Mouse (Mus musculus): ENCODE data around the gene Hcst. TPM values are rescaled to one million over a fixed set of nuclear protein-coding genes. Genes with fewer than 3 reads are reported as not detected.
A peak's percentile ranks its signal among the peaks of the same experiment; 100 is the strongest.

Hcst gene
- not detected in 2 replicates for polyA plus RNA-seq (2014; fragmentation: Nextera tagmentation; extraction: Ambion mirVana)

- no peak within 1 kb of the TSS for H3K4me2 ChIP-seq (ENCODE audit: low read depth)
- H3K27me3 ChIP-seq (ENCODE audit: control insufficient read depth, insufficient read depth, low read length), result peaks cover 4% of the 10 kb centered on the region; the same call in 1 of the 2 replicates
- peaks cover 7% of the 10 kb centered on the region; the same call in 1 of the 2 replicates for H3K4me1 ChIP-seq (ENCODE audit: control insufficient read depth, insufficient read depth, low read length)
- DNase-seq (ENCODE audit: low spot score) (no peak), ATAC-seq (ENCODE audit: insufficient read depth, low FRiP score, low TSS enrichment) (no peak)
- H3K9ac ChIP-seq (ENCODE audit: low read length), result no peak within 1 kb of the TSS
- H3K9me3 ChIP-seq (ENCODE audit: control insufficient read depth, low read length), result no peaks in the 10 kb centered on the region
- no peak within 1 kb of the TSS for H3K27ac ChIP-seq (ENCODE audit: low read depth, low read length)
- H3K36me3 ChIP-seq (ENCODE audit: control insufficient read depth, insufficient read depth, low read length), result no peaks in the 10 kb centered on the region
- no peak within 1 kb of the TSS for H3K4me3 ChIP-seq (ENCODE audit: low read depth, low read length)
- WGBS, result 78% methylated on average over 10 of the region's 10 CpGs
Observed at GRCm38 (mm10) chr7:30419561-30420499, at the start of gene Hcst. Gene Hcst (minus strand): TSS chr7:30419854.

GRCm38 (mm10) chr7:30464816-30465300, 45.2 kb upstream of the Hcst start:
- DNase-seq (ENCODE audit: low spot score), result no peak
- H3K27me3 ChIP-seq (ENCODE audit: control insufficient read depth, insufficient read depth, low read length), result peaks cover 73% of the 10 kb centered on the region
- ATAC-seq (ENCODE audit: insufficient read depth, low FRiP score, low TSS enrichment), result no peak
- H3K4me2 ChIP-seq (ENCODE audit: low read depth), result no peak overlapping the region
- no peak overlapping the region for H3K9ac ChIP-seq (ENCODE audit: low read length)
- WGBS, result 14% methylated on average over 6 of the region's 6 CpGs
- H3K4me3 ChIP-seq (ENCODE audit: low read depth, low read length), result no peak overlapping the region
- no peaks in the 10 kb centered on the region for H3K9me3 ChIP-seq (ENCODE audit: control insufficient read depth, low read length)
- H3K27ac ChIP-seq (ENCODE audit: low read depth, low read length), result no peak overlapping the region
- H3K36me3 ChIP-seq (ENCODE audit: control insufficient read depth, insufficient read depth, low read length), result no peaks in the 10 kb centered on the region
- H3K4me1 ChIP-seq (ENCODE audit: control insufficient read depth, insufficient read depth, low read length), result 0 out of 2 replicates have a peak, but pooled peaks cover 3% of the 10 kb centered on the region

- Histone ChIP-seq H3K4me3 (ENCODE audit: low read depth, low read length) (no peak overlapping the region), H3K27me3 (ENCODE audit: control insufficient read depth, insufficient read depth, low read length) (peaks cover 77% of the 10 kb centered on the region), H3K9ac (ENCODE audit: low read length) (no peak overlapping the region), H3K9me3 (ENCODE audit: control insufficient read depth, low read length) (no peaks in the 10 kb centered on the region), H3K27ac (ENCODE audit: low read depth, low read length) (no peak overlapping the region), H3K36me3 (ENCODE audit: control insufficient read depth, insufficient read depth, low read length) (no peaks in the 10 kb centered on the region), H3K4me2 (ENCODE audit: low read depth) (no peak overlapping the region), H3K4me1 (ENCODE audit: control insufficient read depth, insufficient read depth, low read length) (0 out of 2 replicates have a peak, but pooled peaks cover 3% of the 10 kb centered on the region)
- DNase-seq (ENCODE audit: low spot score) (no peak), ATAC-seq (ENCODE audit: insufficient read depth, low FRiP score, low TSS enrichment) (no peak)
- WGBS, result 21% methylated on average over 4 of the region's 4 CpGs
Observed at GRCm38 (mm10) chr7:30463996-30464395, 44.3 kb upstream of the Hcst start.

GRCm38 (mm10) chr7:30463568-30463967, 43.9 kb upstream of the Hcst start:
- H3K4me3 ChIP-seq (ENCODE audit: low read depth, low read length), result no peak overlapping the region
- H3K9ac ChIP-seq (ENCODE audit: low read length), result no peak overlapping the region
- H3K27ac ChIP-seq (ENCODE audit: low read depth, low read length), result no peak overlapping the region
- ATAC-seq (ENCODE audit: insufficient read depth, low FRiP score, low TSS enrichment) (no peak), DNase-seq (ENCODE audit: low spot score) (no peak)
- H3K4me1 ChIP-seq (ENCODE audit: control insufficient read depth, insufficient read depth, low read length), result peaks cover 4% of the 10 kb centered on the region; the same call in 1 of the 2 replicates
- no peaks in the 10 kb centered on the region for H3K9me3 ChIP-seq (ENCODE audit: control insufficient read depth, low read length)
- no peak overlapping the region for H3K4me2 ChIP-seq (ENCODE audit: low read depth)
- no peaks in the 10 kb centered on the region for H3K36me3 ChIP-seq (ENCODE audit: control insufficient read depth, insufficient read depth, low read length)
- 22% methylated on average over 7 of the region's 7 CpGs for WGBS
- H3K27me3 ChIP-seq (ENCODE audit: control insufficient read depth, insufficient read depth, low read length), result peaks cover 82% of the 10 kb centered on the region

GRCm38 (mm10) chr7:30459484-30459883, 39.8 kb upstream of the Hcst start:
- Histone ChIP-seq H3K4me2 (ENCODE audit: low read depth) (no peak overlapping the region), H3K27me3 (ENCODE audit: control insufficient read depth, insufficient read depth, low read length) (peaks cover 85% of the 10 kb centered on the region), H3K9ac (ENCODE audit: low read length) (peak overlapping the region; percentile 32), H3K4me3 (ENCODE audit: low read depth, low read length) (no peak overlapping the region), H3K9me3 (ENCODE audit: control insufficient read depth, low read length) (no peaks in the 10 kb centered on the region), H3K27ac (ENCODE audit: low read depth, low read length) (no peak overlapping the region), H3K36me3 (ENCODE audit: control insufficient read depth, insufficient read depth, low read length) (no peaks in the 10 kb centered on the region), H3K4me1 (ENCODE audit: control insufficient read depth, insufficient read depth, low read length) (peaks cover 10% of the 10 kb centered on the region)
- WGBS, result 35% methylated on average over 6 of the region's 6 CpGs
- no peak for ATAC-seq (ENCODE audit: insufficient read depth, low FRiP score, low TSS enrichment)
- no peak for DNase-seq (ENCODE audit: low spot score)

- H3K4me1 ChIP-seq (ENCODE audit: control insufficient read depth, insufficient read depth, low read length), result peaks cover 14% of the 10 kb centered on the region
- DNase-seq (ENCODE audit: low spot score), result peak; percentile 87
- H3K36me3 ChIP-seq (ENCODE audit: control insufficient read depth, insufficient read depth, low read length), result no peaks in the 10 kb centered on the region
- peaks cover 87% of the 10 kb centered on the region for H3K27me3 ChIP-seq (ENCODE audit: control insufficient read depth, insufficient read depth, low read length)
- H3K9ac ChIP-seq (ENCODE audit: low read length), result peak within 1 kb of the TSS; percentile 30; the same call in 1 of the 2 replicates
- peak within 1 kb of the TSS; percentile 26 for H3K4me3 ChIP-seq (ENCODE audit: low read depth, low read length)
- peak within 1 kb of the TSS; percentile 41 for H3K4me2 ChIP-seq (ENCODE audit: low read depth)
- peak; percentile 90 for ATAC-seq (ENCODE audit: insufficient read depth, low FRiP score, low TSS enrichment)
- under 1% methylated on average over 16 of the region's 16 CpGs for WGBS
- peak within 1 kb of the TSS; percentile 47 for H3K27ac ChIP-seq (ENCODE audit: low read depth, low read length)
- H3K9me3 ChIP-seq (ENCODE audit: control insufficient read depth, low read length), result no peaks in the 10 kb centered on the region
Observed at GRCm38 (mm10) chr7:30457629-30458330, 38.1 kb upstream of the Hcst start, which contains the start of the genes Kirrel2 and Nphs1. Gene Kirrel2 (minus strand): TSS chr7:30457690. Gene Nphs1 (plus strand): TSS chr7:30458315.

- H3K27ac ChIP-seq (ENCODE audit: low read depth, low read length), result no peak overlapping the region
- under 1% methylated on average over 31 of the region's 31 CpGs for WGBS
- H3K4me3 ChIP-seq (ENCODE audit: low read depth, low read length), result peak overlapping the region; percentile 26
- peaks cover 14% of the 10 kb centered on the region for H3K4me1 ChIP-seq (ENCODE audit: control insufficient read depth, insufficient read depth, low read length)
- ATAC-seq (ENCODE audit: insufficient read depth, low FRiP score, low TSS enrichment) (peak; percentile 71), DNase-seq (ENCODE audit: low spot score) (peak; percentile 52)
- H3K36me3 ChIP-seq (ENCODE audit: control insufficient read depth, insufficient read depth, low read length), result no peaks in the 10 kb centered on the region
- peaks cover 85% of the 10 kb centered on the region for H3K27me3 ChIP-seq (ENCODE audit: control insufficient read depth, insufficient read depth, low read length)
- H3K4me2 ChIP-seq (ENCODE audit: low read depth), result peak overlapping the region; percentile 41
- peak overlapping the region; percentile 30; the same call in 1 of the 2 replicates for H3K9ac ChIP-seq (ENCODE audit: low read length)
- no peaks in the 10 kb centered on the region for H3K9me3 ChIP-seq (ENCODE audit: control insufficient read depth, low read length)
Observed at GRCm38 (mm10) chr7:30456911-30457628, 37.4 kb upstream of the Hcst start.

GRCm38 (mm10) chr7:30456487-30456886, 36.8 kb upstream of the Hcst start:
- 2% methylated on average over 9 of the region's 9 CpGs for WGBS

More at GRCm38 (mm10) chr7:30456487-30456886, 36.8 kb upstream of the Hcst start:
- Histone ChIP-seq H3K9me3 (ENCODE audit: control insufficient read depth, low read length) (no peaks in the 10 kb centered on the region), H3K36me3 (ENCODE audit: control insufficient read depth, insufficient read depth, low read length) (no peaks in the 10 kb centered on the region), H3K27ac (ENCODE audit: low read depth, low read length) (no peak overlapping the region), H3K27me3 (ENCODE audit: control insufficient read depth, insufficient read depth, low read length) (peaks cover 82% of the 10 kb centered on the region), H3K4me3 (ENCODE audit: low read depth, low read length) (peak overlapping the region; percentile 26), H3K9ac (ENCODE audit: low read length) (0 out of 2 replicates have a peak overlapping the region, but pooled peaks have one; percentile 20), H3K4me1 (ENCODE audit: control insufficient read depth, insufficient read depth, low read length) (peaks cover 14% of the 10 kb centered on the region), H3K4me2 (ENCODE audit: low read depth) (peak overlapping the region; percentile 41)
- DNase-seq (ENCODE audit: low spot score), result no peak
- ATAC-seq (ENCODE audit: insufficient read depth, low FRiP score, low TSS enrichment), result no peak
